Mouse (Mus musculus) embryonic facial prominence, embryonic 10.5 days (tissue): Measurements from ENCODE around the gene Olfr48. TPM values are rescaled to one million over a fixed set of nuclear protein-coding genes. Genes with fewer than 3 reads are reported as not detected.

Source experiments
- DNase-seq: peaks from one replicate; pipeline ENCODE4 v3.0.0-alpha.2; 2017; ENCODE audit warnings: low spot score
- H3K27ac ChIP-seq: fragments of 300-500 bp; sonication (generic); replicated peaks from 2 replicates; pipeline ENCODE4 v1.5.1; 2016; ENCODE audit warnings: mild to moderate bottlenecking
- H3K27me3 ChIP-seq: fragments of 300-500 bp; sonication (generic); replicated peaks from 2 replicates; pipeline ENCODE4 v1.6.1; 2016; ENCODE audit warnings: low read depth, mild to moderate bottlenecking; ENCODE audit not compliant: poor library complexity, severe bottlenecking
- H3K36me3 ChIP-seq: fragments of 300-500 bp; sonication (generic); replicated peaks from 2 replicates; pipeline ENCODE4 v1.6.1; 2016; ENCODE audit warnings: mild to moderate bottlenecking, moderate library complexity
- H3K4me1 ChIP-seq: fragments of 300-500 bp; sonication (generic); 2 replicates; pipeline ENCODE4 v1.6.1; 2016
- H3K4me3 ChIP-seq: fragments of 300-500 bp; sonication (generic); 2 replicates; pipeline ENCODE4 v1.5.1; 2016; ENCODE audit warnings: mild to moderate bottlenecking, moderate library complexity
- H3K9me3 ChIP-seq: fragments of 300-500 bp; sonication (generic); 2 replicates; pipeline ENCODE4 v1.6.1; 2016; ENCODE audit warnings: mild to moderate bottlenecking
- WGBS: fragments of 180-500 bp; shearing (Covaris S2); methylation state at CpG from one replicate; pipeline ENCODE4 v1.1.7; 2016; 5-methylcytosine and 5-hydroxymethylcytosine counted together
- polyA plus RNA-seq: library from polyadenylated mRNA; unstranded; fragments of >200 nt; fragmentation: Nextera tagmentation; extraction: Ambion mirVana; gene quantifications from 2 replicates; pipeline ENCODE4 v1.2.1, GENCODE M21; 2016

Olfr48 gene
- polyA plus RNA-seq = not detected in 2 replicates

DNA sequence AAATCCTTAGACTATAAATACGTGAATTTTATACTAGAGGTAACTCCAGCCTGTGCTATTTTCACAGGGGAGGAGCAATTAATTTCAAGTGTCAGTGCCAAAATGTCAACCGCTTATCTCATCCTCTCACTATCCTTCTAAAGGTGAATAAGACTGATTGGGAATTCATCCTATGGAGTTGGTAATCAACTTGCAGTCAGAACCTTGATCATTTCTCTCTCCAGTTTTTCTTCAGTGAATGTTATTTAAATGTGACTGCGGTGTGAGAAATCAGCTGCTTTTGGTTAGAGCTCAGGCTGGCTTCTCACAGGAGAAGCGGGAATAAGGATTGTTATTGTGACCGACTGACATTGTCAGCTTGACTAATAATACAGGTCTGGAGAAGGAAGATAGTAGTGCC lies at the start of gene Olfr48:
Gene Olfr48, minus strand, starts transcription at position 101 of the 400 bp plus-strand sequence.
- Histone ChIP-seq H3K36me3 (no peaks in the 10 kb centered on the region), H3K27me3 (no peaks in the 10 kb centered on the region), H3K4me3 (no peak within 1 kb of the TSS), H3K4me1 (no peaks in the 10 kb centered on the region), H3K9me3 (no peaks in the 10 kb centered on the region), H3K27ac (no peak within 1 kb of the TSS)
- no peak for DNase-seq
- 83% methylated on average over 5 of the region's 5 CpGs for WGBS

DNA sequence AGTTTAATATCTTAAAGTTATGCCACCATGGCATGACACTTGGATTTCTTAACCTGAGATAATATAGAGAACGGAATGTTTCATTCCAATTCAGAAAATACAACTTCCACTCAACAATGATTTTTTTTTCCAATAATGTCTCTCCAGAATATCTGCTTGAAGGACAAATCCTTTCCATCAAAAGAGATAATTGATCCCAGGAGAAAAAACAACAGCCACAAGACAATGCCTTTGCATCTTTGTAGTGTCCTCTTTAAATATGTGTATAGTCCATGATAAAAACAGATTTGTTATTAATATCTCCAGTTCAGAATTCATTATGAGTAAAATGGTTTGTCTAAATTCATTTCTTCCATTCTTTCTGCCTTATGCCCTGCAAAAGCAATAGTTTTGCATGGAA lies 30.1 kb upstream of the Olfr48 start, which contains the start of gene Olfr1257:
Gene Olfr1257, plus strand, starts transcription at position 301 of the 400 bp plus-strand sequence.
- WGBS = 92% methylated on average over 1 of the region's 1 CpGs
- H3K4me3 ChIP-seq = no peak within 1 kb of the TSS
- no peaks in the 10 kb centered on the region for H3K27me3 ChIP-seq
- no peaks in the 10 kb centered on the region for H3K9me3 ChIP-seq
- H3K36me3 ChIP-seq = no peaks in the 10 kb centered on the region
- no peak within 1 kb of the TSS for H3K27ac ChIP-seq
- no peaks in the 10 kb centered on the region for H3K4me1 ChIP-seq
- DNase-seq = no peak

- Histone ChIP-seq H3K4me1 (no peaks in the 10 kb centered on the region), H3K27me3 (no peaks in the 10 kb centered on the region), H3K4me3 (no peak overlapping the region), H3K9me3 (no peaks in the 10 kb centered on the region), H3K36me3 (no peaks in the 10 kb centered on the region), H3K27ac (no peak overlapping the region)
- 84% methylated on average over 1 of the region's 1 CpGs for WGBS
- DNase-seq = no peak
These were observed 1.2 kb upstream of the Olfr48 start for GRCm38 (mm10) chr2:89849230-89849629.

DNA sequence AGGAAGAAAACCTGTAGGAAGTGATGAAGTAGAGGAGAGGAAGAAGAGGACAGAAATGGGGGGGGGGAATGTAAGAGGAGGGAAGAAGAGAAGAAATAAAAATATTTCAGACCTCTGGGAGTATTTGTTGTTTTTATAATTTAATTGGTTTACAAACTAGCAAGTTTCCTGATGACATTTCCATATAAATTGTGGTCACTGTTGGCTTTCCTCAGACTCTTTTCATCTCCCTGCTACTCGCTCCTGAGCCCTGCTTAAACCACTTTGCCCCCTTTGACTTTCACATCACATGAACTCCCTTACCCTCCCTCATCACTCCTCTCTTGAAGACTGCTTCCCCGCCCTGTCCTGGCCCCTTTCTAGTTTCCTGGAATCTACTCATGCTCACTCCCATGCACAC lies 6.5 kb downstream of the Olfr48 start, which contains the start of gene Olfr1256:
Gene Olfr1256, minus strand, starts transcription at position 101 of the 400 bp plus-strand sequence.
- 56% methylated on average over 2 of the region's 2 CpGs for WGBS
- H3K27ac ChIP-seq = no peak within 1 kb of the TSS
- no peaks in the 10 kb centered on the region for H3K9me3 ChIP-seq
- H3K4me3 ChIP-seq = no peak within 1 kb of the TSS
- H3K36me3 ChIP-seq = no peaks in the 10 kb centered on the region
- H3K4me1 ChIP-seq = no peaks in the 10 kb centered on the region
- DNase-seq = no peak
- no peaks in the 10 kb centered on the region for H3K27me3 ChIP-seq

GRCm38 (mm10) chr2:89820216-89820615 lies 27.8 kb downstream of the Olfr48 start:
- DNase-seq = no peak

DNA sequence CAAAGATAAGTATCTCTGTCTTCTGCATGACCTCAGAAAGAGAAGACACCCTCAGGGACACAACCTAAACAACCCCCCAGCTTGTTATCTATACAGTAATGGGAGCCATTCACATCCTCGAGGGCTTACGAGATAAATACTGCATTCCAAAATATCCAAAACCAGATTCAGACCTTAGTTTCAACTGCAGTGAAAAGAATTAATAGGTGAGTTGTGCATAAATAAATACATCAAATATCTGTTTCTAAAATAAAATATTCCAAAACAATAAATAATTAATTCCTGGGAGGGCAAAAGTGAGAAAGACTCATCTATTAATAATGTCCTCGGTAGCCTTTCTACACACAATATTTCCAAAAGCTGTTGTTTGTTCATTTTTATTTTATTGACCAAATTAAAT lies 36.3 kb downstream of the Olfr48 start, which contains the start of gene Olfr1255:
Gene Olfr1255, plus strand, starts transcription at position 301 of the 400 bp plus-strand sequence.
- H3K9me3 ChIP-seq = no peaks in the 10 kb centered on the region

More at GRCm38 (mm10) chr2:89820216-89820615, 27.8 kb downstream of the Olfr48 start:
- Histone ChIP-seq H3K4me3 (no peak overlapping the region), H3K36me3 (no peaks in the 10 kb centered on the region), H3K9me3 (no peaks in the 10 kb centered on the region), H3K27me3 (no peaks in the 10 kb centered on the region), H3K4me1 (no peaks in the 10 kb centered on the region), H3K27ac (no peak overlapping the region)
- WGBS = 79% methylated on average over 1 of the region's 1 CpGs

DNA sequence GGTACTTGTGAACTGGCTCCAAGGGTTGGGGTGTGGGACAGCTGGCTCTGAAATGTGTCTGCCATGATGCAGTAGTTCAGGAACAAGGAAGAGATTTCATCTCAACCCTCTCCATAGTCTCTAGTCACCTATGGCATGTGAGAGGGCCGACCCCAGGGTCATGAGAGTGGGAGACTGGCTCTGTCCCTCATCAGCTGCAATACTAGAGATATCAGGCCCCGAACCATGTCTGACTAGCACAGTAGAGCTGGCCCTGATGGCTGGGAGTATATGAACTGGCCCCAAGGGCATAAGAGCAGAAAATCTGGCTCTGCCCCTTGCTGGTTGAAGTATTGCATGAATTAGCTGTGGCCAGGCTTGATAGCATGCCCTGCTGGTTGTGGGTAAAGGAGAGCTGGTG lies 37.3 kb downstream of the Olfr48 start:
- Histone ChIP-seq H3K9me3 (no peaks in the 10 kb centered on the region), H3K36me3 (no peaks in the 10 kb centered on the region), H3K27me3 (no peaks in the 10 kb centered on the region), H3K4me3 (no peak overlapping the region), H3K4me1 (no peaks in the 10 kb centered on the region), H3K27ac (no peak overlapping the region)
- DNase-seq = no peak
- 75% methylated on average over 2 of the region's 2 CpGs for WGBS

More for the DNA sequence above, 36.3 kb downstream of the Olfr48 start, which contains the start of gene Olfr1255:
- Histone ChIP-seq H3K4me1 (no peaks in the 10 kb centered on the region), H3K4me3 (no peak within 1 kb of the TSS), H3K27ac (no peak within 1 kb of the TSS), H3K27me3 (no peaks in the 10 kb centered on the region), H3K36me3 (no peaks in the 10 kb centered on the region)
- no peak for DNase-seq
- 81% methylated on average over 3 of the region's 3 CpGs for WGBS

GRCm38 (mm10) chr2:89799583-89799982 lies 48.4 kb downstream of the Olfr48 start:
- DNase-seq = no peak
- Histone ChIP-seq H3K36me3 (no peaks in the 10 kb centered on the region), H3K4me1 (no peaks in the 10 kb centered on the region), H3K27me3 (no peaks in the 10 kb centered on the region), H3K4me3 (no peak overlapping the region), H3K27ac (no peak overlapping the region), H3K9me3 (no peaks in the 10 kb centered on the region)
- WGBS = 95% methylated on average over 3 of the region's 3 CpGs

DNA sequence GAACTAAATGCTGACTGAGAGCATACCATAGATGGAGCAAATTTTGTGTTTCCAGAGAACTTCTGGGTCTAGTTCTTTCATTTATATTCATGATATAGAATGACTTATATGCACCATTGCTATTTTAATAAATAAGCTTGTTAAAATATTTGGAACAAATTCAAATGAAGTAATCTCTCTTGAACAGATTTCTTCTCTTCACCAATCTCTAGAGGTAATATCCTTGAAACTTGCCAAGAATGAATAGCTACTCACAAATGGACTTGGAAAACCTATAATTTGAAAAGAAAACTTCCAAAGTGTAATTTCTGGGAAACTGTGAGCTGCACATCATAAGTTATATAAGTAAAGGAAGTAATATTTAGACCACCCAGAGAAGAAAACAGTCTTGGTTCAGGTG lies 54.5 kb downstream of the Olfr48 start, which contains the start of gene Olfr1254:
Gene Olfr1254, minus strand, starts transcription at position 101 of the 400 bp plus-strand sequence.
- no peak within 1 kb of the TSS for H3K27ac ChIP-seq
- DNase-seq = no peak
- no peaks in the 10 kb centered on the region for H3K4me1 ChIP-seq
- no peaks in the 10 kb centered on the region for H3K27me3 ChIP-seq
- no peak within 1 kb of the TSS for H3K4me3 ChIP-seq
- H3K9me3 ChIP-seq = no peaks in the 10 kb centered on the region
- no peaks in the 10 kb centered on the region for H3K36me3 ChIP-seq

Other genes starting within 250 kb of the Olfr48 start
- not detected in 2 replicates for gene Olfr1247, start 234.1 kb downstream of the Olfr48 start, polyA plus RNA-seq
- gene Olfr1248, start 230.0 kb downstream of the Olfr48 start, polyA plus RNA-seq = not detected in 2 replicates
- not detected in 2 replicates for gene Olfr1249, start 213.2 kb downstream of the Olfr48 start, polyA plus RNA-seq
- not detected in 2 replicates for gene Olfr1250, start 186.7 kb downstream of the Olfr48 start, polyA plus RNA-seq
- not detected in 2 replicates for gene Olfr1251, start 176.3 kb downstream of the Olfr48 start, polyA plus RNA-seq
- gene Olfr1252, start 123.2 kb downstream of the Olfr48 start, polyA plus RNA-seq = not detected in 2 replicates
- not detected in 2 replicates for gene Olfr1253, start 91.1 kb downstream of the Olfr48 start, polyA plus RNA-seq
- not detected in 2 replicates for gene Olfr1254, start 54.6 kb downstream of the Olfr48 start, polyA plus RNA-seq
- gene Olfr1255, start 36.2 kb downstream of the Olfr48 start, polyA plus RNA-seq = not detected in 2 replicates
- not detected in 2 replicates for gene Olfr1256, start 6.7 kb downstream of the Olfr48 start, polyA plus RNA-seq
- not detected in 2 replicates for gene Olfr1257, start 30.2 kb upstream of the Olfr48 start, polyA plus RNA-seq
- gene Olfr1258, start 79.1 kb upstream of the Olfr48 start, polyA plus RNA-seq = not detected in 2 replicates
- not detected in 2 replicates for gene Olfr1259, start 100.5 kb upstream of the Olfr48 start, polyA plus RNA-seq
- gene Olfr1260, start 126.1 kb upstream of the Olfr48 start, polyA plus RNA-seq = not detected in 2 replicates
- gene Olfr1261, start 143.0 kb upstream of the Olfr48 start, polyA plus RNA-seq = not detected in 2 replicates
- gene Olfr1262, start 151.9 kb upstream of the Olfr48 start, polyA plus RNA-seq = not detected in 2 replicates
- not detected in 2 replicates for gene Olfr1263, start 163.9 kb upstream of the Olfr48 start, polyA plus RNA-seq
- gene Olfr1264, start 177.4 kb upstream of the Olfr48 start, polyA plus RNA-seq = not detected in 2 replicates
- gene Olfr1265, start 187.1 kb upstream of the Olfr48 start, polyA plus RNA-seq = not detected in 2 replicates
- not detected in 2 replicates for gene Olfr140, start 215.4 kb upstream of the Olfr48 start, polyA plus RNA-seq